Mouse (Mus musculus): ENCODE data around the gene Dcun1d1. TPM values are rescaled to one million over a fixed set of nuclear protein-coding genes. Genes with fewer than 3 reads are reported as not detected.

Gene Dcun1d1
- total and polyA plus RNA-seq, 3 experiments, result 14.8 to 144 (median 136) TPM

DNA sequence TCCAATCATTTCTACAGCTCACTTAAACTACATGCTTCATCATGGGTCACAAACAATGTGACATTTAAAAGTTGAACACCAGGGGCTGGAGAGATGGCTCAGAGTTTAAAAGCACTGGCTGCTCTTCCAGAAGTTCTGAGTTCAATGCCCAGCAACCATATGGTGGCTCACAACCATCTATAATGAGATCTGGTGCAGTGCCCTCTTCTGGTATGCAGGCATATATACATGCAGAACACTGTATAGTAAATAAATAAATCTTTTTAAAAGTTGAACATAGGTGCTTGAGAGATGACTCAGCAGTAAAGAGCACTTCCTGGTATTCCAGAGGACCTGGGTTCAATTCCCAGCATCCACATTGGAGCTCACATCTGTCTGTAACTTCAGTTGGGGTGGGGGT, 54.0 kb downstream of the Dcun1d1 start:
- DNase-seq (ENCODE audit: low spot score) (no peak), ATAC-seq (ENCODE audit: extremely low read depth, insufficient number of reproducible peaks, low FRiP score, poor library complexity, severe bottlenecking) (no peak)
- Histone ChIP-seq H3K9me3 (replicated peaks) (no peaks in the 10 kb centered on the region), H3K4me3 (ENCODE audit: low read depth, low read length) (no peak overlapping the region), H3K27me3 (ENCODE audit: insufficient read depth, low read length) (no peaks in the 10 kb centered on the region), H3K4me1 (ENCODE audit: insufficient read depth, low read depth, low read length) (peaks cover 6% of the 10 kb centered on the region), H3K36me3 (replicated peaks) (peaks cover 24% of the 10 kb centered on the region)
- TF ChIP-seq POLR2AphosphoS5 (IDR thresholded peaks at IDR 0.05; ENCODE audit: insufficient replicate concordance, low read depth, low read length), result no peak
- no peak for TF ChIP-seq TAL1 (conservative IDR thresholded peaks at IDR 0.05; ENCODE audit: low read depth, low read length)
- no peak for TF ChIP-seq GATA2 (IDR thresholded peaks at IDR 0.05; ENCODE audit: borderline replicate concordance, low read depth, low read length)
- no peak for TF ChIP-seq GATA1 (IDR thresholded peaks at IDR 0.05; ENCODE audit: borderline replicate concordance, low read length)
- no peak for TF ChIP-seq CTCF (IDR thresholded peaks at IDR 0.05; ENCODE audit: low read depth, low read length)

DNA sequence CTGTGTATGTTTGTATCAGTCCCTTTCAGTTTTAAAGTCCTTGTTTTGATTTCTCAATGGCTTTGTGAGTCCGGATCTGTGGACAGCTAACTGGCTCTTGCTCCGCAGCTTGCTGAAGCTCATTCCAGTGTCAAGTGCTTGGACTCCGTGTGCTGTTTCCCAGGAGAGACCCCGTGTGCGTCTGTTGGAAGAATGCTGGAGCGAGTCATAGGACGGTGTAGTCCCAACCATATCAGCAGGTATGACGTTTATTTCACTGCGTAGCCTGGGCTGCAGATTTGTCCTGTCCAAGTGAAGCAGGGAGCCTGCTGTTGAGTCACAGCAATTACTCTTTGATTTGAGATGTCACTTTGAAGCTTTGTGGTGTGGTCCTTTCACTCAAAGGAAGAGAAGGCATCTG, 87.9 kb downstream of the Dcun1d1 start:
- no peaks in the 10 kb centered on the region for H3K4me1 ChIP-seq (ENCODE audit: insufficient read depth, low read depth, low read length)
- H3K36me3 ChIP-seq (replicated peaks), result peaks cover 59% of the 10 kb centered on the region
- TF ChIP-seq CTCF (IDR thresholded peaks at IDR 0.05; ENCODE audit: low read depth, low read length) (no peak), TAL1 (conservative IDR thresholded peaks at IDR 0.05; ENCODE audit: low read depth, low read length) (no peak), GATA1 (IDR thresholded peaks at IDR 0.05; ENCODE audit: borderline replicate concordance, low read length) (no peak), GATA2 (IDR thresholded peaks at IDR 0.05; ENCODE audit: borderline replicate concordance, low read depth, low read length) (no peak), POLR2AphosphoS5 (IDR thresholded peaks at IDR 0.05; ENCODE audit: insufficient replicate concordance, low read depth, low read length) (no peak)
- H3K4me3 ChIP-seq (ENCODE audit: low read depth, low read length), result no peak overlapping the region
- no peak for ATAC-seq (ENCODE audit: extremely low read depth, insufficient number of reproducible peaks, low FRiP score, poor library complexity, severe bottlenecking)
- H3K9me3 ChIP-seq (replicated peaks), result no peaks in the 10 kb centered on the region
- no peak for DNase-seq (ENCODE audit: low spot score)
- H3K27me3 ChIP-seq (ENCODE audit: insufficient read depth, low read length), result no peaks in the 10 kb centered on the region

Other genes starting within 250 kb of the Dcun1d1 start
- gene Atp11b, start 183.3 kb downstream of the Dcun1d1 start, total RNA-seq (2014; fragmentation: Nextera tagmentation), result 167 and 207 TPM in 2 replicates
- 112 and 121 TPM in 2 replicates for gene Atp11b, start 183.3 kb downstream of the Dcun1d1 start, total RNA-seq (2017)
- 28.3 and 29.9 TPM in 2 replicates for gene Atp11b, start 183.3 kb downstream of the Dcun1d1 start, polyA plus RNA-seq (2012)
- 12.1 and 13.3 TPM in 2 replicates for gene Mccc1, start 63.2 kb upstream of the Dcun1d1 start, total RNA-seq (2014; fragmentation: Nextera tagmentation)
- 8.2 and 8.5 TPM in 2 replicates for gene Mccc1, start 63.2 kb upstream of the Dcun1d1 start, total RNA-seq (2017)
- gene Mccc1, start 63.2 kb upstream of the Dcun1d1 start, polyA plus RNA-seq (2012), result 1.9 and 2.5 TPM in 2 replicates
- gene Ccdc144b, start 116.1 kb upstream of the Dcun1d1 start, total RNA-seq (2014; fragmentation: Nextera tagmentation), result not detected in 2 replicates
- under 0.01 and 0.05 TPM in 2 replicates for gene Ccdc144b, start 116.1 kb upstream of the Dcun1d1 start, total RNA-seq (2017)
- gene Ccdc144b, start 116.1 kb upstream of the Dcun1d1 start, polyA plus RNA-seq (2012), result not detected in 2 replicates
- gene Acad9, start 128.5 kb upstream of the Dcun1d1 start, total RNA-seq (2014; fragmentation: Nextera tagmentation), result 25.6 and 29.6 TPM in 2 replicates
- gene Acad9, start 128.5 kb upstream of the Dcun1d1 start, total RNA-seq (2017), result 26.8 and 29.4 TPM in 2 replicates
- gene Acad9, start 128.5 kb upstream of the Dcun1d1 start, polyA plus RNA-seq (2012), result 21.1 and 23.0 TPM in 2 replicates
- gene D3Ertd254e, start 213.6 kb upstream of the Dcun1d1 start, total RNA-seq (2014; fragmentation: Nextera tagmentation), result 13.5 and 16.3 TPM in 2 replicates
- 9.2 and 10.0 TPM in 2 replicates for gene D3Ertd254e, start 213.6 kb upstream of the Dcun1d1 start, total RNA-seq (2017)
- 0.29 and 0.43 TPM in 2 replicates for gene D3Ertd254e, start 213.6 kb upstream of the Dcun1d1 start, polyA plus RNA-seq (2012)

Measured in G1E (cell line).